Mouse (Mus musculus) liver, postnatal 0 days (tissue): ENCODE data around the gene Trappc3l.

ENCODE experiments used
- CTCF ChIP-seq: sonication (generic); IDR thresholded peaks from 2 replicates; pipeline ENCODE4 v1.5.1; 2016; ENCODE audit warnings: antibody characterized with exemption, low read depth
- EP300 ChIP-seq: IDR thresholded peaks from 2 replicates; pipeline ENCODE4 v1.6.1; 2016; ENCODE audit warnings: antibody characterized with exemption, low read depth, mild to moderate bottlenecking

DNA sequence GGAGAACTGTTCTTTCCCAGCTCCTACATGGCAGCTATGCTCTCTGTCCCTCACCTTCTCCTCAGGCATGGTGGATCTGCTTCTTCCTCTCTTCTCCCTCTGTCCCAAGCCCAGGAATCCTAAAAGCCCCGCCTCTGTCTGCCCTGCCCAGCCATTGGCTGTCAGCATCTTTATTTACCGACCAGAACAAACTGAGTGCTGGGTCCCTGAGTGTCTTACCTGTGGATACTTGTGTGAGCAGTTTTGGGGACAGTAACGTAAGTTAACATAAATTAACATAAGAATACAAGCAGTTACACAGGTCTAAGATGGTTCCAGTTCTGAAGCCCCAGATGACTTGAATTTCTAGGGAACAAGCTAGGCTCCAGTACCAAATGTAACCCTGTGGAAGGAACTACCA, 29.2 kb downstream of the Trappc3l start:
- TF ChIP-seq EP300 (no peak), CTCF (no peak)
